Mouse (Mus musculus) bone marrow macrophage, adult 2 months (primary cell): ENCODE measurements around the gene Fancc.

ENCODE experiments used
- CTCF ChIP-seq: IDR thresholded peaks from 2 replicates; pipeline ENCODE4 v1.5.1; 2012; ENCODE audit warnings: low read depth, mild to moderate bottlenecking, low read length, moderate library complexity
- POLR2A ChIP-seq: IDR thresholded peaks from 2 replicates; pipeline ENCODE4 v1.6.1; 2012; ENCODE audit warnings: mild to moderate bottlenecking, low read depth, low read length, borderline replicate concordance

DNA sequence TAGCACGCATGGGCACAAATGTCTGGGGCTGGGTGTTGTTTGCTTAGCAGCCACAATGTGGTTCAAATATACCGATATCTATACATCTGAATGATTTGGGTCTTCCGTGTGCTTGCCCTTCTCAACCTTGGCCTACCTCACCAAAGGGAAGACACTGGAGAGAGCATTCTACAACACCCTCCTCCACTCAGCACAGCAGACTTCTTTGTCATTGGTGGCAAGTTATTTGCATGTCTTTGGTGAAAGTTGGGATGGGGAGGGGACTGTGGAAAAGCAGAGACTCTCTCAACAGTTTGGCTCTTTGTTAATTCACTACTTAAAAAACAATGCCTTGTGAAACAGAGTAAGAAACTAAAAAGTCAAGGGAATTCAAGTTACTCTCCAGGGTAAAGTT is 33.3 kb upstream of the Fancc start:
- TF ChIP-seq POLR2A (no peak), CTCF (no peak)
